Mouse (Mus musculus) cerebellum, adult 8-10 months (tissue): ENCODE results near the gene Gm3625.

Experiments
- DNase-seq: peaks from one replicate; pipeline ENCODE4 v3.0.0; 2022

Gm3625 gene

GRCm38 (mm10) chr12:4592541-4593165, at the start of gene Gm3625, which contains the start of gene Itsn2:
Gene Gm3625 (minus strand): TSS chr12:4592927.
Gene Itsn2 (plus strand): TSS chr12:4592638.
- DNase-seq, result peak; percentile 65

GRCm38 (mm10) chr12:4640737-4641136, 48.0 kb upstream of the Gm3625 start:
- no peak for DNase-seq

GRCm38 (mm10) chr12:4638438-4638837, 45.7 kb upstream of the Gm3625 start:
- no peak for DNase-seq

- DNase-seq, result no peak
Observed at GRCm38 (mm10) chr12:4632957-4633356, 40.2 kb upstream of the Gm3625 start.

- DNase-seq, result peak; percentile 10
Observed at GRCm38 (mm10) chr12:4624201-4624600, 31.5 kb upstream of the Gm3625 start.

GRCm38 (mm10) chr12:4614722-4615121, 22.0 kb upstream of the Gm3625 start:
- no peak for DNase-seq

GRCm38 (mm10) chr12:4606625-4607024, 13.9 kb upstream of the Gm3625 start:
- DNase-seq, result no peak

GRCm38 (mm10) chr12:4599713-4600112, 7.0 kb upstream of the Gm3625 start:
- DNase-seq, result no peak

GRCm38 (mm10) chr12:4598666-4599428, 6.1 kb upstream of the Gm3625 start:
- DNase-seq, result no peak

- DNase-seq, result no peak
Observed at GRCm38 (mm10) chr12:4595055-4595454, 2.3 kb upstream of the Gm3625 start.

- DNase-seq, result no peak
Observed at GRCm38 (mm10) chr12:4593930-4594391, 1.2 kb upstream of the Gm3625 start.

GRCm38 (mm10) chr12:4593166-4593929, 621 bp upstream of the Gm3625 start:
- peak; percentile 43 for DNase-seq

GRCm38 (mm10) chr12:4592025-4592424, 702 bp downstream of the Gm3625 start:
- DNase-seq, result no peak

- DNase-seq, result peak; percentile 15
Observed at GRCm38 (mm10) chr12:4588603-4589002, 4.1 kb downstream of the Gm3625 start.

GRCm38 (mm10) chr12:4587846-4588245, 4.9 kb downstream of the Gm3625 start:
- DNase-seq, result no peak

- DNase-seq, result no peak
Observed at GRCm38 (mm10) chr12:4582326-4582725, 10.4 kb downstream of the Gm3625 start.

GRCm38 (mm10) chr12:4574065-4574464, 18.7 kb downstream of the Gm3625 start:
- DNase-seq, result no peak

GRCm38 (mm10) chr12:4571864-4572263, 20.9 kb downstream of the Gm3625 start:
- DNase-seq, result no peak

- no peak for DNase-seq
Observed at GRCm38 (mm10) chr12:4558475-4559279, 34.0 kb downstream of the Gm3625 start.

GRCm38 (mm10) chr12:4558013-4558412, 34.7 kb downstream of the Gm3625 start:
- DNase-seq, result no peak

GRCm38 (mm10) chr12:4557436-4557835, 35.3 kb downstream of the Gm3625 start:
- no peak for DNase-seq

GRCm38 (mm10) chr12:4556891-4557290, 35.8 kb downstream of the Gm3625 start:
- DNase-seq, result no peak

- DNase-seq, result no peak
Observed at GRCm38 (mm10) chr12:4555451-4555850, 37.3 kb downstream of the Gm3625 start.
